Mouse (Mus musculus): ENCODE results near the gene Cd151. TPM values are rescaled to one million over a fixed set of nuclear protein-coding genes. Genes with fewer than 3 reads are reported as not detected.
A peak's percentile ranks its signal among the peaks of the same experiment; 100 is the strongest.

The Cd151 gene
- polyA plus RNA-seq, 1 experiment, result 555 TPM

DNA sequence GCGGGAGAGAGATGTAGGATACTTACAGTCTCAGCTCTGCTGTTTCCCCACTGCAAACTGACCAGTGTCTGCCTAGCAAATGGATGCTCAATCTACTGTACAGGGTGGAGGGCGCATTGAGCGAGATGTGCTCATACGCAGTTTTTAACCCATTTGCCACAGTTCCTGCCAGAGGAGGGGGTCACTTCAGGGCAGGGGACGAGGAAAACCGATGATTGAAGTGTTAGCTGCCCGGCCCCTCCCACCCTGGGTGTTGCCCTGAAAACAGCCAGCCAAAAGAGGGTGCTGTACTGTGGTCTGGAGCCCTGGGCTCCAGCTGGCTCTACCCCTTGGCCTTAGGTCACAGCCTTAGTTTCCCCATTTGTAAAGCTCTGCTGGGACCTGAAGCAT lies 9.8 kb downstream of the Cd151 start:
- TF ChIP-seq CTCF (IDR thresholded peaks at IDR 0.05; ENCODE audit: insufficient read depth, low read length) (no peak), POLR2A (IDR thresholded peaks at IDR 0.05; ENCODE audit: borderline replicate concordance, extremely low read depth, low read depth, low read length) (no peak)
- Histone ChIP-seq H3K4me1 (ENCODE audit: control insufficient read depth, insufficient read depth, low read length) (peaks cover 22% of the 10 kb centered on the region), H3K4me3 (replicated peaks; ENCODE audit: extremely low read depth, low read depth, low read length) (peak overlapping the region; percentile 66)
- no peak for DNase-seq
- WGBS, result 1% methylated on average over 7 of the region's 7 CpGs

DNA sequence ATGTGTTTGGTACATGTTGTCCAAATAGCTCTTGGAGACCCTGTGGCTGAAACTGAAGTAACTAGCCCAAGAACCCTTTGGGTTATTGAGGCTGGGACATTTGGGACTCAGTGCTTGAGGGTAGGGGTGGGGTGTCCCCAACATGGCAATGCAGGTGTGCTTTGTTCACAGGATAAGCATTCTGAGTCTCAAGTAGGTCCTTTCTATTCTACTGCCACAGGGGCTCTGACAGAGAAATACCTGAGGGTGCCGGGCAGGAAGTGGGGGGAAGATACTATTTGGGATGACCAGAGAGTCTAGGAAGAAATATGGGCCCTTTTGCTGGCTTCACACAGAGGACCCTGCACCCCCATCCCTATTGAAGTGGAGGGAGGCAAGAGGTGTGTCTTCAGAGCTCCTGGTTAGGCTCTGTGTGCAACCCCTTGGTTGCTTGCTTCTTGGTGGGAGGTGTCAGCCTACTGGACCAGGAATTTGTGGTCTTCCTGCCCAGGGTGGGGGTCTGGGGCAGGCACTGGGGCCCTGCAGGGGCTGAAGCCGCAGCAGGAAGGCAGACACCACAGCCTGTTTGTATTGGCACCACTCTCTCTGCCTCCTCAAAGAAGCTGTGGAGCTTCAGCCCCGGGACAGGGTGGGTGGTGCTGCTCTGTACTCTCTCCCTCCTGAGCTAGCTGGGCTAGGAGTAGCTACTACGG lies 10.5 kb downstream of the Cd151 start:
- no peak overlapping the region for H3K4me3 ChIP-seq (replicated peaks; ENCODE audit: extremely low read depth, low read depth, low read length)
- H3K4me1 ChIP-seq (ENCODE audit: control insufficient read depth, insufficient read depth, low read length), result peaks cover 23% of the 10 kb centered on the region
- DNase-seq, result peak; percentile 25
- TF ChIP-seq POLR2A (IDR thresholded peaks at IDR 0.05; ENCODE audit: borderline replicate concordance, extremely low read depth, low read depth, low read length) (no peak), CTCF (IDR thresholded peaks at IDR 0.05; ENCODE audit: insufficient read depth, low read length) (no peak)
- 14% methylated on average over 4 of the region's 4 CpGs for WGBS

DNA sequence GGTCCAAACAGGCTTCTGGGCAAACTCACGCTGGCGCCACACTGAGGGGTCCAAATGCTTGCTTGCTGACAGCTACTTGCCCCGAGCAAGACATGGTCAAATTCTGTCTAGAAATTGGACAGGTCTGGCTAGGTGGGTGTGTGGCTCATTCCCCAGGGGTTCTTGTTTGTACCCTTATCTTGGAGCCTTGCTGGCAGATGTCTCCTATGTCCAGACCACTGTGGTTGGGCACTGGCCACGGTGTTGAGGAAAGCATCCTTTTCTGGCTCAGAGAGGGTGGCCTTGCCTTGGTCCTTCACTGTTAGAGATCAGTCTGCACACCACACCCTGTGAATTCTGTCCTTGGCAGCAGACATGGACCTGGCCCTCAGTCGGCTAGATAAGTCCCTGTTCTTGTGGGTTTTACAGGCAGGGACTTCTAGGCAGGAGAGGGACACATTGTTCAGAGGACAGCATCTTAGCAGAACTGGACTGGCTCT lies 11.1 kb downstream of the Cd151 start:
- Histone ChIP-seq H3K4me1 (ENCODE audit: control insufficient read depth, insufficient read depth, low read length) (peaks cover 23% of the 10 kb centered on the region), H3K4me3 (replicated peaks; ENCODE audit: extremely low read depth, low read depth, low read length) (no peak overlapping the region)
- WGBS, result 36% methylated on average over 5 of the region's 5 CpGs
- no peak for DNase-seq
- TF ChIP-seq CTCF (IDR thresholded peaks at IDR 0.05; ENCODE audit: insufficient read depth, low read length) (no peak), POLR2A (IDR thresholded peaks at IDR 0.05; ENCODE audit: borderline replicate concordance, extremely low read depth, low read depth, low read length) (no peak)

DNA sequence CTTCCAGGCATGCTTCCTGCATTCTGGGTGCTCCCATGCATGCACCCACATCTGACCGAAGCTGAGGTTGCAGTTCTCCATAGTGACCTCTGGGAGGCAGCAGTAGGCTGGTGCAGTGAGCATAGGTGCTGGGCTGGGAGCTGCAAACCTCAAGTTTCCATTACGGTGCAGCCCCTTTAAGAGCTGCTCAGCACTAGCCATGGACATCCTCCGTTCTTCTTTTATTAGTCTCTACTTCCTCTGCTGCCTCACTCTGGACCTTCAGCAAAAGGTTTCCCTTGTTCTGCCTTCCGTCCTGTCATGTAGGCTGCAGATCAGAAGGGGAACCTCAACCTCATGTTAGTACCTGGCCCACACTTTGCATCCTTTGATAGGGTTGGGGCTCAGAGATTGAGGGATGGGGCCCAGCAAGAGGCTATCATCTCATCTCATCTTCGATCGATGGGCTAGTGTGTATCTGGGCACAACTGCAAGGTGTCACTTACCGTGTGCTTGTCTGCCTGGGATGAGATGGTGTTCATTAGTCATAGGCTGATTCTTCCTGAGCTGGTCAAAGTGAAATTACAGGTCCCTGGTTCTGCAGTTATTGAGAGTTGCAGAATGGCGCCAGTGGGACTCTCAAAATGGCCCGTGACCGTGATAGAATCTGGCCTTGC lies 13.8 kb downstream of the Cd151 start:
- 12% methylated on average over 10 of the region's 10 CpGs for WGBS
- peak; percentile 65 for DNase-seq
- Histone ChIP-seq H3K4me3 (replicated peaks; ENCODE audit: extremely low read depth, low read depth, low read length) (no peak overlapping the region), H3K4me1 (ENCODE audit: control insufficient read depth, insufficient read depth, low read length) (peaks cover 21% of the 10 kb centered on the region)
- TF ChIP-seq CTCF (IDR thresholded peaks at IDR 0.05; ENCODE audit: insufficient read depth, low read length) (peak; percentile 99), POLR2A (IDR thresholded peaks at IDR 0.05; ENCODE audit: borderline replicate concordance, extremely low read depth, low read depth, low read length) (no peak)

DNA sequence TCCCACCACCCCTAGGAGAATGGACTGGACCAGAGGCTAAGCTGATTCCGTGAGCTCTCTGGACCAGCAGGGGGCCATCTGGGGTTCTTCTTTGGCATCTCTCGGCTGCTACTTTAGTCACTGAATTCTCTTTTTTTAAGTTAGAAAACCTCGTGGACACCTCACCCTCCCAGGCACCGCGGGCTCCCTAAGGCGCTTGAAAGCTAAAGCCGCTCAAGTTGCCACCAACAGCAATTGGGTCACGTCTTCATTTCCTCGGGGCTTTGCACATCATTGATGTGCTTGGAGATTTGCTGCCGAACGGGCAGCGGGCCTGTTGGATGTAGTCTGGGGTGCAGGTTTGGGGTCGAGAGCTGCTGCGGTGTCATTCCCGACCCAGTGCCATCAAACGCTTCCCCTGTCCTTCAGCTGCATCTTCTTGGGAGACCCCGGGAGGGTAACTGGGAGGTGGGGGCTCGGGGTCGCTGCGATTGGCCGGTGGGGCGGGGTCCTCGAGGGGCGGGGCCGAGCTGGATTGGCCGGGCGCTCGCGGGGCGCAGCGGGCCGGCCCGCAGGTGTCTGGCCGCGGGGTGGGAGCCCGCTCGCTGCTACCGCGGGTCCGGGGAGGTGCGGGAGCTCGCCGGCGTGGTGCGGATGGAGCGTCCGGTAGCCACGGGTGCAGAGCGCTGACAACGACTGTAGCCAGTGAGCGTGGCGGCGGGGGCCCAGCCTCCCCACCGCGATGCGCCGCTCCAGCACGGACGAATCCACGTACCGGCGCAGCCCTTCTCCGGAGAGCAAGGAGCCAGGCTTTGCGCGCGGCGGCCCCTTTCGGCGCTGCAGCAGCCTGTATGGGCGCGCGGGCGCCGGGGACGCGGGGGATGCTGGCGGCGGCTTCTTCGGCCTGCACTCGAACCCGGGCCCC lies 14.6 kb downstream of the Cd151 start:
- WGBS, result 2% methylated on average over 76 of the region's 81 CpGs
- H3K4me1 ChIP-seq (ENCODE audit: control insufficient read depth, insufficient read depth, low read length), result peaks cover 21% of the 10 kb centered on the region
- H3K4me3 ChIP-seq (replicated peaks; ENCODE audit: extremely low read depth, low read depth, low read length), result peak overlapping the region; percentile 46
- TF ChIP-seq POLR2A (IDR thresholded peaks at IDR 0.05; ENCODE audit: borderline replicate concordance, extremely low read depth, low read depth, low read length) (no peak), CTCF (IDR thresholded peaks at IDR 0.05; ENCODE audit: insufficient read depth, low read length) (peak; percentile 52)
- peak; percentile 53 for DNase-seq

DNA sequence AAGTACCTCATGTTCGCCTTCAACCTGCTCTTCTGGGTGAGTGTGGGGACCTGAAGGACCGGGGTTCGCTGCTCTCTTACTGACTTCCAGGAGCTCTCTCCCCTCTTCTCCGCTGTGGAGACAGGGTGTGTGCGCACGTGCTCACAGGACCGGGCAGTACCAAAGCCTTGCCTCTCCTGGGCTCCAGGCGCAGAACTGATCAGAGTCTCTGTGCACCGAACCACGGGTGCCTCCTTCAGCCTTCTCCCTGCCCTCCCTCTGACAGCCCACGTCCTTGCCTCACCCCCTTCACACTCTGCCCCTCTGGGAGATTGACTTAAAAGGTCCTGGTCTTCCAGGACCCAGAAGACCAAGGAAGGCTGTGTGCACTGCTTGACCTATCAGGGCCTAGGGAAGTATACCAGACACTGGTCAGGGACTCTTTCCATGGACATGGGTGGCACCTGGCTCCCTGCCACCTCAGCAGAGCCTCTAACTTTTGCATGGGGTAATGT lies 15.4 kb downstream of the Cd151 start:
- H3K4me3 ChIP-seq (replicated peaks; ENCODE audit: extremely low read depth, low read depth, low read length), result no peak overlapping the region
- TF ChIP-seq POLR2A (IDR thresholded peaks at IDR 0.05; ENCODE audit: borderline replicate concordance, extremely low read depth, low read depth, low read length) (no peak), CTCF (IDR thresholded peaks at IDR 0.05; ENCODE audit: insufficient read depth, low read length) (no peak)
- WGBS, result 48% methylated on average over 11 of the region's 11 CpGs
- peaks cover 15% of the 10 kb centered on the region for H3K4me1 ChIP-seq (ENCODE audit: control insufficient read depth, insufficient read depth, low read length)
- no peak for DNase-seq

DNA sequence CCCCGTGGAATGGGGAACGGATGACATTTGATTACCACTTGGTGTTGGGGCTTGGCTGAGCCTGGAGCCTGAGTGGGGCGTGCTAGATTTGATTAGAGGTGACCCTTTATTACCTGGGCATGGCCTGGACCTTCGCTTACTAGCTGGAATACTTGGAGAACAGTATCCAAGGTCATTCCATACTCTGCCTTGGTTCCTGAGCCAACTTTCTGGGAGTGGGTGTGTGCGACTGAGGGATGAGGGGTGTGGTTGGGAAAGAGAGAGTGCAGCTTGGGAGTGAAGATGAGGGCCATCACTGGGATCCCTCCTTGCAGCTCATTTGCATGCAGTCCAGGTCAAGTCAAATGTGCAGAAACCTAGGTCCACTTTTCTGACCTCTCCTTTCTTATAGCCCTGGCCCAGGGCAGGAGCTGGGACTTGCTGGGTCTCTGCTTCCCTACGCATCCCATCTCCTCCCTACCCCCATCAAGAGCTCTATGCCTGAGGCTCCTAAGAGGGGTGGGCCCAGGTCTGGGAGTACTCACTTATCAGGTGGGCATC lies 16.0 kb downstream of the Cd151 start:
- WGBS, result 77% methylated on average over 6 of the region's 6 CpGs
- DNase-seq, result no peak
- Histone ChIP-seq H3K4me1 (ENCODE audit: control insufficient read depth, insufficient read depth, low read length) (peaks cover 9% of the 10 kb centered on the region), H3K4me3 (replicated peaks; ENCODE audit: extremely low read depth, low read depth, low read length) (no peak overlapping the region)
- TF ChIP-seq CTCF (IDR thresholded peaks at IDR 0.05; ENCODE audit: insufficient read depth, low read length) (no peak), POLR2A (IDR thresholded peaks at IDR 0.05; ENCODE audit: borderline replicate concordance, extremely low read depth, low read depth, low read length) (no peak)

DNA sequence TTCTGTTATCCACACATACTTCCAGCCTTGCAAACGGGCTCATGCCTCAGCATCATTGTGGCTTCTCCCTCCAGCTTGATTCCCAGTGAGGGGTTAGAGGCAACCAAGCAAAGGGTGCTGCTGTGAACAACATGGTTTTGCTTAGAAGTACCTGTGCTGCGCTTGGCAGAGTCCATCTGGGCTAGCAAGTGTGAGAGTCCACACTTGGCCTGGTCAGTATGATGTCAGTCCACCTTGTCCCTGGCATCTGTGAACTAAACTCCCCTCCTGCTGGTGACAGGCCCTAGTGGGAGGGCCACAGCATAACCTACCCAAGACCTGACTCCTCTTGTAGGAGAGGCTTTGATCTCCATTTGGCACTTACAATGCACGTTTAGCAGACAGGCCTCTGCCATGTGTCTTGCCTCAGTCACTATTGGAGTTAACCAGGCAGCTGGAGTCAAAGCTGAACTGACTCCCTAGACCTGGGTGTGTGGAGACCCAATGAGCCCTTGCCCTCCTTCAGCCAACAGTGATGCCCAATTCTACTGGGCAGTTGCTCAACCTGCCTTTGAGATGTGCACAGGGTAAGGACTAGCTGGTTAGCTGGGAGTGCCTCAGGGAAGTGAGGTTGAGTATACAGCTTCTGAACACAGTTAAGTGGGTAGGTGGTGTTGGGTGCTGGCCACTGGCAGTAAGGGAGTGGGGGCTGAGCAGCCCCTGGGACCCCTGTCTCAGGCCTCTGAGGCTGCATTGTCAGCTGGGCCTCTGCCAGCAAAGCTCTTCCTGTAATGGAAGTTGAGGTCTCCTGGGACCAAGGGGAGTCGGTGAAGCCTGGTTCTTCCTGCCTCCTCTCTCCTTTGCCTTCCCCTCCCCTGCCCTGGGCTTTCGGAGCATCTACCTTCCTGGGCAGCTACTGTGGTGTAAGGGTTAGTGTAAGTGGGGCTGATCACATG lies 17.3 kb downstream of the Cd151 start:
- no peak for TF ChIP-seq CTCF (IDR thresholded peaks at IDR 0.05; ENCODE audit: insufficient read depth, low read length)
- no peak for TF ChIP-seq POLR2A (IDR thresholded peaks at IDR 0.05; ENCODE audit: borderline replicate concordance, extremely low read depth, low read depth, low read length)
- Histone ChIP-seq H3K4me3 (replicated peaks; ENCODE audit: extremely low read depth, low read depth, low read length) (no peak overlapping the region), H3K4me1 (ENCODE audit: control insufficient read depth, insufficient read depth, low read length) (peaks cover 9% of the 10 kb centered on the region)
- DNase-seq, result no peak
- WGBS, result 71% methylated on average over 5 of the region's 5 CpGs

Measured in lung, adult 2 months (tissue).